Mouse (Mus musculus): ENCODE measurements around the gene Hepacam2. TPM values are rescaled to one million over a fixed set of nuclear protein-coding genes. Genes with fewer than 3 reads are reported as not detected.
A peak's percentile ranks its signal among the peaks of the same experiment; 100 is the strongest.

Gene Hepacam2
- polyA plus RNA-seq, 1 experiment from 2014 or later, result 3.2 TPM

- WGBS, result 70% methylated on average over 3 of the region's 3 CpGs
- H3K36me3 ChIP-seq (ENCODE audit: control insufficient read depth, insufficient read depth, low read length), result no peaks in the 10 kb centered on the region
- no peaks in the 10 kb centered on the region for H3K9me3 ChIP-seq (replicated peaks; ENCODE audit: control insufficient read depth, low read length)
- no peaks in the 10 kb centered on the region for H3K27me3 ChIP-seq (ENCODE audit: control insufficient read depth, insufficient read depth, low read length)
- no peak overlapping the region for H3K27ac ChIP-seq (ENCODE audit: low read length)
- H3K4me3 ChIP-seq (replicated peaks; ENCODE audit: low read length), result no peak overlapping the region
- no peak for ATAC-seq (ENCODE audit: insufficient read depth, low FRiP score)
- no peak overlapping the region for H3K4me2 ChIP-seq (ENCODE audit: low read depth, low read length)
- H3K9ac ChIP-seq (ENCODE audit: low read length), result no peak overlapping the region
- H3K4me1 ChIP-seq (ENCODE audit: control insufficient read depth, insufficient read depth, low read length), result no peaks in the 10 kb centered on the region
Measured at GRCm38 (mm10) chr6:3485133-3485532, 13.0 kb downstream of the Hepacam2 start.

GRCm38 (mm10) chr6:3481705-3482104 lies 16.4 kb downstream of the Hepacam2 start:
- Histone ChIP-seq H3K9ac (ENCODE audit: low read length) (no peak overlapping the region), H3K4me1 (ENCODE audit: control insufficient read depth, insufficient read depth, low read length) (no peaks in the 10 kb centered on the region), H3K9me3 (replicated peaks; ENCODE audit: control insufficient read depth, low read length) (no peaks in the 10 kb centered on the region), H3K27me3 (ENCODE audit: control insufficient read depth, insufficient read depth, low read length) (no peaks in the 10 kb centered on the region), H3K4me2 (ENCODE audit: low read depth, low read length) (no peak overlapping the region), H3K4me3 (replicated peaks; ENCODE audit: low read length) (no peak overlapping the region), H3K27ac (ENCODE audit: low read length) (no peak overlapping the region), H3K36me3 (ENCODE audit: control insufficient read depth, insufficient read depth, low read length) (no peaks in the 10 kb centered on the region)
- ATAC-seq (ENCODE audit: insufficient read depth, low FRiP score), result no peak
- 68% methylated on average over 3 of the region's 3 CpGs for WGBS

GRCm38 (mm10) chr6:3479853-3480252 lies 18.2 kb downstream of the Hepacam2 start:
- Histone ChIP-seq H3K9me3 (replicated peaks; ENCODE audit: control insufficient read depth, low read length) (no peaks in the 10 kb centered on the region), H3K4me2 (ENCODE audit: low read depth, low read length) (no peak overlapping the region), H3K9ac (ENCODE audit: low read length) (no peak overlapping the region), H3K27me3 (ENCODE audit: control insufficient read depth, insufficient read depth, low read length) (no peaks in the 10 kb centered on the region), H3K4me3 (replicated peaks; ENCODE audit: low read length) (no peak overlapping the region), H3K4me1 (ENCODE audit: control insufficient read depth, insufficient read depth, low read length) (no peaks in the 10 kb centered on the region), H3K36me3 (ENCODE audit: control insufficient read depth, insufficient read depth, low read length) (no peaks in the 10 kb centered on the region), H3K27ac (ENCODE audit: low read length) (no peak overlapping the region)
- whole genome bisulfite sequencing, result 46% methylated on average over 5 of the region's 5 CpGs
- ATAC-seq (ENCODE audit: insufficient read depth, low FRiP score), result no peak

GRCm38 (mm10) chr6:3476299-3476698 lies 21.8 kb downstream of the Hepacam2 start:
- H3K27ac ChIP-seq (ENCODE audit: low read length), result no peak overlapping the region
- H3K9ac ChIP-seq (ENCODE audit: low read length), result no peak overlapping the region
- WGBS, result 17% methylated on average over 2 of the region's 2 CpGs
- H3K9me3 ChIP-seq (replicated peaks; ENCODE audit: control insufficient read depth, low read length), result no peaks in the 10 kb centered on the region
- no peaks in the 10 kb centered on the region for H3K4me1 ChIP-seq (ENCODE audit: control insufficient read depth, insufficient read depth, low read length)
- ATAC-seq (ENCODE audit: insufficient read depth, low FRiP score), result no peak
- H3K4me2 ChIP-seq (ENCODE audit: low read depth, low read length), result no peak overlapping the region
- no peak overlapping the region for H3K4me3 ChIP-seq (replicated peaks; ENCODE audit: low read length)
- H3K27me3 ChIP-seq (ENCODE audit: control insufficient read depth, insufficient read depth, low read length), result no peaks in the 10 kb centered on the region
- no peaks in the 10 kb centered on the region for H3K36me3 ChIP-seq (ENCODE audit: control insufficient read depth, insufficient read depth, low read length)

- WGBS, result 41% methylated on average over 2 of the region's 2 CpGs
- no peaks in the 10 kb centered on the region for H3K4me1 ChIP-seq (ENCODE audit: control insufficient read depth, insufficient read depth, low read length)
- no peak overlapping the region for H3K27ac ChIP-seq (ENCODE audit: low read length)
- no peak overlapping the region for H3K9ac ChIP-seq (ENCODE audit: low read length)
- no peaks in the 10 kb centered on the region for H3K9me3 ChIP-seq (replicated peaks; ENCODE audit: control insufficient read depth, low read length)
- H3K4me2 ChIP-seq (ENCODE audit: low read depth, low read length), result no peak overlapping the region
- H3K36me3 ChIP-seq (ENCODE audit: control insufficient read depth, insufficient read depth, low read length), result no peaks in the 10 kb centered on the region
- no peaks in the 10 kb centered on the region for H3K27me3 ChIP-seq (ENCODE audit: control insufficient read depth, insufficient read depth, low read length)
- no peak for ATAC-seq (ENCODE audit: insufficient read depth, low FRiP score)
- H3K4me3 ChIP-seq (replicated peaks; ENCODE audit: low read length), result no peak overlapping the region
Measured at GRCm38 (mm10) chr6:3470706-3471105, 27.4 kb downstream of the Hepacam2 start.

DNA sequence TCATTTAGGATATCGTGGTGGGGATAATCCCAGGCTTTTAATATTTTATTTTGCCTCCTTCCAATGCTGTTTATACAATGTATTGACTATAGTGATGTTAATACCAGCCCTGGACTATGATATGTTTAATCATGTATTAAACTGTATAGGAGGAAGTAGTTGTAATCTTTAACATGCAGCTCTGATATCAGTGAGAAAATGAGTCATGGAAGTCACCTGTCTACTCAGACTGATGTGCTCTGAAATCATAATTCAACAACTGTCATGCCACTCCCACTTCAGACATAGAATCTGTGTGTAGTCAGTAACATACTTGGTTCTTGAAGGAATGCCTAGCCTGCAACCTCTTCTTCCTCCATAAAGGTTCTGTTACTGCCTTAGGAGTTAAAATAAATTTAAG lies 29.5 kb downstream of the Hepacam2 start:
- H3K9me3 ChIP-seq (replicated peaks; ENCODE audit: control insufficient read depth, low read length), result no peaks in the 10 kb centered on the region
- no peaks in the 10 kb centered on the region for H3K27me3 ChIP-seq (ENCODE audit: control insufficient read depth, insufficient read depth, low read length)
- no peak overlapping the region for H3K4me3 ChIP-seq (replicated peaks; ENCODE audit: low read length)
- H3K4me1 ChIP-seq (ENCODE audit: control insufficient read depth, insufficient read depth, low read length), result no peaks in the 10 kb centered on the region
- no peak overlapping the region for H3K27ac ChIP-seq (ENCODE audit: low read length)
- H3K9ac ChIP-seq (ENCODE audit: low read length), result no peak overlapping the region
- 0 out of 2 replicates have a peak, but pooled peaks have one; percentile 29 for ATAC-seq (ENCODE audit: insufficient read depth, low FRiP score)
- WGBS, result 31% methylated on average over 1 of the region's 1 CpGs
- H3K4me2 ChIP-seq (ENCODE audit: low read depth, low read length), result no peak overlapping the region
- H3K36me3 ChIP-seq (ENCODE audit: control insufficient read depth, insufficient read depth, low read length), result no peaks in the 10 kb centered on the region

DNA sequence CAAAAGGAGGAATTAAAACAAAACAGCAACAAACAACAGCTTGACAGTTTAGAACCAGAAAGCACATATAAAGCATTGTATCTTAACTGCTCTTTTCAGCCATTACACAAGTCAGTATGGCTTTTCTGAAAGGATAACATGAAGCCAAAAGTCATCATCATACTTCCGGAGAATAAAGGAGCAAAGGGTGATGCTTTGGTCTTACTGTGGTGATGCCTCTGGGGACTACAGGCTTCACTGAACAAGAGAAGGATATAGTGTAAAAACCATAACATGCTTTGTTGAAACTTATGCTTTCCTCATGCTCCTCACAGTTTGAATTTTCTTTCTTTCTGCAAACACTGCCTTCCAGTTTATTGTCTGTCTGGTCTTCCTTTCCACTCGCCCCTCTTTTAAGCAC lies 34.5 kb downstream of the Hepacam2 start:
- no peaks in the 10 kb centered on the region for H3K27me3 ChIP-seq (ENCODE audit: control insufficient read depth, insufficient read depth, low read length)
- 73% methylated on average over 2 of the region's 2 CpGs for WGBS

GRCm38 (mm10) chr6:3463026-3463425 lies 35.1 kb downstream of the Hepacam2 start:
- 70% methylated on average over 6 of the region's 6 CpGs for whole genome bisulfite sequencing
- H3K27me3 ChIP-seq (ENCODE audit: control insufficient read depth, insufficient read depth, low read length), result no peaks in the 10 kb centered on the region
- H3K4me1 ChIP-seq (ENCODE audit: control insufficient read depth, insufficient read depth, low read length), result no peaks in the 10 kb centered on the region
- H3K9ac ChIP-seq (ENCODE audit: low read length), result no peak overlapping the region
- H3K4me2 ChIP-seq (ENCODE audit: low read depth, low read length), result no peak overlapping the region
- no peak overlapping the region for H3K27ac ChIP-seq (ENCODE audit: low read length)
- H3K9me3 ChIP-seq (replicated peaks; ENCODE audit: control insufficient read depth, low read length), result no peaks in the 10 kb centered on the region
- no peak for ATAC-seq (ENCODE audit: insufficient read depth, low FRiP score)
- H3K4me3 ChIP-seq (replicated peaks; ENCODE audit: low read length), result no peak overlapping the region
- no peaks in the 10 kb centered on the region for H3K36me3 ChIP-seq (ENCODE audit: control insufficient read depth, insufficient read depth, low read length)

More for the DNA sequence above, 34.5 kb downstream of the Hepacam2 start:
- no peak for ATAC-seq (ENCODE audit: insufficient read depth, low FRiP score)
- Histone ChIP-seq H3K9ac (ENCODE audit: low read length) (no peak overlapping the region), H3K4me2 (ENCODE audit: low read depth, low read length) (no peak overlapping the region), H3K4me3 (replicated peaks; ENCODE audit: low read length) (no peak overlapping the region), H3K27ac (ENCODE audit: low read length) (no peak overlapping the region), H3K4me1 (ENCODE audit: control insufficient read depth, insufficient read depth, low read length) (no peaks in the 10 kb centered on the region), H3K9me3 (replicated peaks; ENCODE audit: control insufficient read depth, low read length) (no peaks in the 10 kb centered on the region), H3K36me3 (ENCODE audit: control insufficient read depth, insufficient read depth, low read length) (no peaks in the 10 kb centered on the region)

GRCm38 (mm10) chr6:3455944-3456536 lies 42.1 kb downstream of the Hepacam2 start:
- no peak; the same call in 1 of the 2 replicates for ATAC-seq (ENCODE audit: insufficient read depth, low FRiP score)
- Histone ChIP-seq H3K4me2 (ENCODE audit: low read depth, low read length) (no peak overlapping the region), H3K27ac (ENCODE audit: low read length) (no peak overlapping the region), H3K36me3 (ENCODE audit: control insufficient read depth, insufficient read depth, low read length) (no peaks in the 10 kb centered on the region), H3K9me3 (replicated peaks; ENCODE audit: control insufficient read depth, low read length) (no peaks in the 10 kb centered on the region), H3K9ac (ENCODE audit: low read length) (no peak overlapping the region), H3K4me3 (replicated peaks; ENCODE audit: low read length) (no peak overlapping the region), H3K4me1 (ENCODE audit: control insufficient read depth, insufficient read depth, low read length) (no peaks in the 10 kb centered on the region), H3K27me3 (ENCODE audit: control insufficient read depth, insufficient read depth, low read length) (no peaks in the 10 kb centered on the region)
- 66% methylated on average over 11 of the region's 11 CpGs for WGBS
